ENCODE assay signal across 20 mouse cellular contexts in the genomic region with DNA sequence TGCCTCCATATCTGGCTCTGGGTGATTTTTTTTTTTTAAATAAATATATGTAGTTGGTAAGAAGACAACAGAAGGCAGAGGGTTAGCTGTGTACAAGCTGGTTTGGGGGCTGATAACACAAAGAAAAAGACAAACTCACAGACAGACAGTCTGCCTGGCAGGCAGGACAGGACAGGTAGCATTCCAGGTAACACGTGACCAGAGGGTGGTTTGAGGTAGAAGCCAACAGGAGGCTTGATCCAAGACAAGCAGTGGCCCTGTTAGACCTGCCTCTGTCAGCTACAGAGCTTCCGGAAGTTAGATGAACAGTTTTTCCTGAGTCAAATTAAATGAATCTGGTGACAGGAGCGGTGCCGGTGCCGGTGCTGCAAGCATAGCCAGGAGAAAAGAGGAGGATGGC. TPM values are rescaled to one million over a fixed set of nuclear protein-coding genes. Genes with fewer than 3 reads are reported as not detected.
DNase-seq lines count a peak whose midpoint lies in the region; ATAC-seq and TF ChIP-seq lines count a peak whose summit lies in the region.
"Had no signal": no experiment of that assay in that cellular context is flagged by ENCODE, and none has a peak within 500 bp of the region (broad histone marks: within the 10 kb centered on the region; RNA-seq: fewer than 3 reads in every experiment).

No protein-coding gene starts in this region.

- H3K4me3 ChIP-seq in ES-Bruce4 (ENCODE audit: low read depth, low read length): no peak overlapping the region
- no peak overlapping the region for H3K4me3 ChIP-seq in embryonic facial prominence, embryonic 10.5 days
- no peak overlapping the region for H3K4me3 ChIP-seq in stomach, embryonic 16.5 days (replicated peaks; ENCODE audit: low read length)
- H3K4me3 ChIP-seq in cerebellum, adult 2 months (replicated peaks; ENCODE audit: insufficient read depth, low read depth, low read length): no peak overlapping the region
- H3K4me3 ChIP-seq: erythroblast, embryonic 14.5 days; midbrain, embryonic 12.5 days; neural tube, embryonic 12.5 days had no signal

- H3K9ac ChIP-seq in ES-Bruce4 (ENCODE audit: low read depth, poor library complexity, severe bottlenecking): no peak overlapping the region
- H3K9ac ChIP-seq in stomach, embryonic 16.5 days (ENCODE audit: low read length): no peak overlapping the region
- H3K9ac ChIP-seq: liver, embryonic 14.5 days; midbrain, embryonic 12.5 days; neural tube, embryonic 12.5 days had no signal

- no peaks in the 10 kb centered on the region for H3K36me3 ChIP-seq in ES-Bruce4 (ENCODE audit: control insufficient read depth, insufficient read depth, low read length, poor library complexity, severe bottlenecking)
- H3K36me3 ChIP-seq in embryonic facial prominence, embryonic 10.5 days (replicated peaks): no peaks in the 10 kb centered on the region
- no peaks in the 10 kb centered on the region for H3K36me3 ChIP-seq in stomach, embryonic 16.5 days (ENCODE audit: control insufficient read depth, insufficient read depth, low read length)
- H3K36me3 ChIP-seq: midbrain, embryonic 12.5 days; neural tube, embryonic 12.5 days had no signal

- peaks cover 2% of the 10 kb centered on the region for H3K4me1 ChIP-seq in ES-Bruce4 (ENCODE audit: control insufficient read depth, insufficient read depth, low read length)
- peaks cover 32% of the 10 kb centered on the region for H3K4me1 ChIP-seq in embryonic facial prominence, embryonic 10.5 days
- H3K4me1 ChIP-seq in stomach, embryonic 16.5 days (ENCODE audit: control insufficient read depth, insufficient read depth, low read length): no peaks in the 10 kb centered on the region
- no peaks in the 10 kb centered on the region for H3K4me1 ChIP-seq in cerebellum, adult 2 months (ENCODE audit: control insufficient read depth, insufficient read depth, low read length)

- H3K27ac ChIP-seq in ES-Bruce4 (ENCODE audit: insufficient read depth, low read length): no peak overlapping the region
- H3K27ac ChIP-seq in embryonic facial prominence, embryonic 10.5 days (replicated peaks): 0 out of 2 replicates have a peak overlapping the region, but pooled peaks have one; percentile 40
- peak overlapping the region; percentile 44; the same call in 1 of the 2 replicates for H3K27ac ChIP-seq in stomach, embryonic 16.5 days (ENCODE audit: low read length)
- H3K27ac ChIP-seq in cerebellum, adult 2 months (ENCODE audit: insufficient read depth, low read length): no peak overlapping the region
- H3K27ac ChIP-seq: liver, embryonic 14.5 days; midbrain, embryonic 12.5 days; neural tube, embryonic 12.5 days had no signal

- TF ChIP-seq EP300 in ES-Bruce4 (IDR thresholded peaks at IDR 0.05; ENCODE audit: insufficient read depth, low read depth, low read length): peak; percentile 67; the same call in 1 of the 2 replicates

- 74% methylated on average over 5 of the region's 5 CpGs for WGBS in embryonic facial prominence, embryonic 10.5 days
- 56% methylated on average over 5 of the region's 5 CpGs for WGBS in stomach, embryonic 16.5 days
- WGBS in cerebellum, adult 2 months: 87% methylated on average over 5 of the region's 5 CpGs

- no peak for TF ChIP-seq POLR2A in ES-Bruce4 (IDR thresholded peaks at IDR 0.05; ENCODE audit: insufficient read depth, low read length)
- TF ChIP-seq POLR2A in cerebellum, adult 2 months (IDR thresholded peaks at IDR 0.05; ENCODE audit: borderline replicate concordance, insufficient read depth, low read length): no peak

- DNase-seq in lung, adult 18-20 months: peak; percentile 47 to 59
- DNase-seq in lung, postnatal 14 days: no peak
- peak; percentile 25 for DNase-seq in embryonic facial prominence, embryonic 10.5 days (ENCODE audit: low spot score)
- DNase-seq in cerebellum, adult 2 months: no peak
- DNase-seq in left cerebral cortex, postnatal 14 days (ENCODE audit: low spot score in 2 of 2): no peak
- DNase-seq: adrenal gland, adult 2 months; cerebellum, adult 9-11 months; embryo, embryonic 11 days; gastrocnemius, postnatal 36 days; kidney, adult 18-20 months; kidney, postnatal 10 days; right cerebral cortex, adult 18-20 months; thymus, postnatal 36 days had no signal

- intact Hi-C loops in left cerebral cortex, postnatal 14 days (cut with DNase I): no loop called here

- no peak for TF ChIP-seq CTCF in ES-Bruce4 (IDR thresholded peaks at IDR 0.05; ENCODE audit: low read depth, low read length)
- TF ChIP-seq CTCF in cerebellum, adult 2 months (IDR thresholded peaks at IDR 0.05; ENCODE audit: borderline replicate concordance, insufficient read depth, low read depth, low read length): no peak

- no peaks in the 10 kb centered on the region for H3K9me3 ChIP-seq in ES-Bruce4 (replicated peaks; ENCODE audit: control insufficient read depth, insufficient read depth, low read length, poor library complexity, severe bottlenecking)
- no peaks in the 10 kb centered on the region for H3K9me3 ChIP-seq in embryonic facial prominence, embryonic 10.5 days
- no peaks in the 10 kb centered on the region for H3K9me3 ChIP-seq in stomach, embryonic 16.5 days (replicated peaks; ENCODE audit: control insufficient read depth, low read length)
- H3K9me3 ChIP-seq: midbrain, embryonic 12.5 days; neural tube, embryonic 12.5 days had no signal

- H3K27me3 ChIP-seq in ES-Bruce4 (ENCODE audit: control insufficient read depth, insufficient read depth, low read length, poor library complexity, severe bottlenecking): no peaks in the 10 kb centered on the region
- H3K27me3 ChIP-seq in embryonic facial prominence, embryonic 10.5 days (replicated peaks; ENCODE audit: low read depth, poor library complexity, severe bottlenecking): no peaks in the 10 kb centered on the region
- H3K27me3 ChIP-seq in stomach, embryonic 16.5 days (ENCODE audit: control insufficient read depth, insufficient read depth, low read length): no peaks in the 10 kb centered on the region
- no peaks in the 10 kb centered on the region for H3K27me3 ChIP-seq in cerebellum, adult 2 months (ENCODE audit: control insufficient read depth, insufficient read depth, low read length)
- H3K27me3 ChIP-seq: midbrain, embryonic 12.5 days; neural tube, embryonic 12.5 days had no signal

- H3K4me2 ChIP-seq in stomach, embryonic 16.5 days (ENCODE audit: low read depth, low read length): no peak overlapping the region
- H3K4me2 ChIP-seq: midbrain, embryonic 12.5 days; neural tube, embryonic 12.5 days had no signal

- ATAC-seq in stomach, embryonic 16.5 days (ENCODE audit: insufficient read depth, low FRiP score): no peak
- ATAC-seq: forebrain, embryonic 16.5 days had no signal

RNA-seq across cellular contexts. Expression of a gene that starts 26.5 kb away (rescaled TPM):
- polyA plus RNA-seq in ES-Bruce4 (2011; ENCODE audit: insufficient read depth, insufficient read length, low read depth, missing spikeins): 53.8 and 55.5 TPM in 2 replicates
- polyA plus RNA-seq in embryonic facial prominence, embryonic 10.5 days (2016; fragmentation: Nextera tagmentation; extraction: Ambion mirVana): 1.3 and 1.4 TPM in 2 replicates
- 1.4 TPM in 2 replicates for polyA plus RNA-seq in stomach, embryonic 16.5 days (2015; fragmentation: Nextera tagmentation; extraction: Ambion mirVana)
- polyA plus RNA-seq in cerebellum, adult 2 months (2012; rRNA removed): 15.7 and 16.5 TPM in 2 replicates
- total RNA-seq in left cerebral cortex, postnatal 14 days (2021): 10 to 100 TPM; 19.7 to 21.7 TPM

Comparison
In these comparisons a context has a peak if more than half of its experiments do, and no peak if none do; other contexts are left out.
1. DNase-seq: peak in lung, adult 18-20 months (2 of 2) and embryonic facial prominence, embryonic 10.5 days (single experiment); none in lung, postnatal 14 days (single experiment), cerebellum, adult 2 months (0 of 2) and left cerebral cortex, postnatal 14 days (0 of 2).
2. H3K27ac ChIP-seq: peak in embryonic facial prominence, embryonic 10.5 days (single experiment) and stomach, embryonic 16.5 days (single experiment); none in ES-Bruce4 (single experiment) and cerebellum, adult 2 months (single experiment).